Mouse (Mus musculus) erythroblast, embryonic 14.5 days (primary cell): ENCODE results near the gene Timp3.

Source experiments
- GATA1 ChIP-seq: IDR thresholded peaks from 2 replicates; pipeline ENCODE4 v1.6.1; 2012; ENCODE audit warnings: low read length, inconsistent platforms, mixed read lengths
- TAL1 ChIP-seq: IDR thresholded peaks from 3 replicates; pipeline ENCODE4 v1.6.1; 2012; ENCODE audit warnings: low read length, inconsistent platforms, mixed read lengths

- TF ChIP-seq GATA1, result no peak
- no peak for TF ChIP-seq TAL1
Observed at GRCm38 (mm10) chr10:86325272-86325671, 25.1 kb downstream of the Timp3 start.
